Mouse (Mus musculus) embryonic facial prominence, embryonic 11.5 days (tissue): ENCODE data around the gene Dock8. TPM values are rescaled to one million over a fixed set of nuclear protein-coding genes. Genes with fewer than 3 reads are reported as not detected.

Experiments used
- ATAC-seq: fragments of 200-750 bp; cut with Nextera tagmentation; replicated peaks from 2 replicates; pipeline ENCODE4 v1.8.0; 2017; ENCODE audit warnings: low read depth; ENCODE audit not compliant: insufficient number of reproducible peaks, low FRiP score, low TSS enrichment
- DNase-seq: peaks from one replicate; pipeline ENCODE4 v3.0.0-alpha.2; 2015; ENCODE audit warnings: low spot score
- H3K27ac ChIP-seq: fragments of 300-500 bp; sonication (generic); replicated peaks from 2 replicates; pipeline ENCODE4 v1.5.1; 2014; ENCODE audit warnings: mild to moderate bottlenecking, low read depth, low read length, control low read depth
- H3K27me3 ChIP-seq: fragments of 300-500 bp; sonication (generic); 2 replicates; pipeline ENCODE4 v1.6.1; 2014; ENCODE audit warnings: mild to moderate bottlenecking, low read length, moderate library complexity, mixed read lengths; ENCODE audit not compliant: control insufficient read depth, insufficient read depth
- H3K36me3 ChIP-seq: fragments of 300-500 bp; sonication (generic); replicated peaks from 2 replicates; pipeline ENCODE4 v1.6.1; 2014; ENCODE audit warnings: low read depth, mild to moderate bottlenecking, low read length, moderate library complexity, mixed read lengths; ENCODE audit not compliant: control insufficient read depth, insufficient read depth
- H3K4me1 ChIP-seq: fragments of 300-500 bp; sonication (generic); 2 replicates; pipeline ENCODE4 v1.6.1; 2014; ENCODE audit warnings: low read length, mixed read lengths; ENCODE audit not compliant: control insufficient read depth, insufficient read depth
- H3K4me2 ChIP-seq: fragments of 300-500 bp; sonication (generic); 2 replicates; pipeline ENCODE4 v1.6.1; 2014; ENCODE audit warnings: low read depth, mild to moderate bottlenecking, control low read depth, low read length, moderate library complexity
- H3K4me3 ChIP-seq: fragments of 300-500 bp; sonication (generic); 2 replicates; pipeline ENCODE4 v1.5.1; 2014; ENCODE audit warnings: low read depth, low read length, control low read depth
- H3K9ac ChIP-seq: fragments of 300-500 bp; sonication (generic); replicated peaks from 2 replicates; pipeline ENCODE4 v1.6.1; 2014; ENCODE audit warnings: mild to moderate bottlenecking, control low read depth, low read length
- H3K9me3 ChIP-seq: fragments of 300-500 bp; sonication (generic); replicated peaks from 2 replicates; pipeline ENCODE4 v1.6.1; 2016; ENCODE audit warnings: mild to moderate bottlenecking, low read length, inconsistent platforms, mixed read lengths; ENCODE audit not compliant: control insufficient read depth
- WGBS: fragments of 180-500 bp; shearing (Covaris S2); extraction: QIAGEN DNeasy Blood & Tissue Kit; methylation state at CpG from one replicate; pipeline ENCODE4 v1.1.7; 2014; 5-methylcytosine and 5-hydroxymethylcytosine counted together
- polyA plus RNA-seq: library from polyadenylated mRNA; unstranded; fragments of >200 nt; fragmentation: Nextera tagmentation; extraction: Ambion mirVana; gene quantifications from 2 replicates; pipeline ENCODE4 v1.2.1, GENCODE M21; 2014

The Dock8 gene
- polyA plus RNA-seq, 1 experiment from 2014 or later, result 2.1 TPM

DNA sequence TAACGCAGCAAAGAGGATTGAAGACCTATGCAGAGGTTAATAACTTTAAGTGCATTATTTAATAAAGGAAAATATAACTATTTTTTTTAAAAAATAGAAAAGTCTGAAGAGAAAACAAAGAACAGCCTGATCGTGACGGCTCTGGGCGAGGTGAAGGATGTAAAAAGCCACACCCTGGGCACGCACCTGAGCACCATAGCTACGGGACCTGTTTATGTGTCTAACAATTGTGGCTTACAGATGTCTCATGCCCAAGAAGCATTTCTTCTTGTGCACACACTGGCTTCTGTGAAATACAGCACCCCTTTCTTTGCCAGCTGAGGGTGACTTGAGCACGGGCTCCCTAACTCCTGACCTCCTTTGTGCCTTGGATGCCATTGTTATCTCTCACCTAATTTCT is 56.2 kb downstream of the Dock8 start:
- Histone ChIP-seq H3K36me3 (no peaks in the 10 kb centered on the region), H3K9me3 (no peaks in the 10 kb centered on the region), H3K4me2 (no peak overlapping the region), H3K27ac (no peak overlapping the region), H3K4me3 (no peak overlapping the region), H3K4me1 (no peaks in the 10 kb centered on the region), H3K27me3 (no peaks in the 10 kb centered on the region), H3K9ac (no peak overlapping the region)
- 90% methylated on average over 7 of the region's 7 CpGs for WGBS
- ATAC-seq, result no peak
- no peak for DNase-seq

DNA sequence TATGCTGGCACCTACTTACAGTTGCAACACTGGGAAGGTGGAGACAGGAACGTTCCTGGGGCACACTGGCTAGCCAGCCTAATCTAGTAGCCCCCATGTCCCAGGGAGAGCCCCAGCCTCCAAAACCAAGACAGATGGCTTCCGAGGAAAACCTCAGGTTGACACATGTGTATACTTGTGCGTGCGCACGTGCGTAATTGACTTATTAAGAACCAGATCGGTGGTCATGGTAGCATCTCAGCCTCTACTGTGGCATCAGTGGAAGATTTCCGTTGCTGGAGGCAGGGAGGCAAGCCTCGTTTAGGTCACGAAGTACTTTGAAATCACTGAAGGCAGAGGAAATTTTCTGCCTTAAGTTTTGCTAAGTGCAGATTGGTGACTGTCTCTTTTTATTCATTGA is 56.9 kb downstream of the Dock8 start:
- H3K4me1 ChIP-seq, result no peaks in the 10 kb centered on the region
- 87% methylated on average over 10 of the region's 10 CpGs for WGBS
- DNase-seq (no peak), ATAC-seq (no peak)
- no peaks in the 10 kb centered on the region for H3K27me3 ChIP-seq
- H3K9ac ChIP-seq, result no peak overlapping the region
- no peaks in the 10 kb centered on the region for H3K36me3 ChIP-seq
- H3K4me2 ChIP-seq, result no peak overlapping the region
- H3K9me3 ChIP-seq, result no peaks in the 10 kb centered on the region
- no peak overlapping the region for H3K27ac ChIP-seq
- H3K4me3 ChIP-seq, result no peak overlapping the region

DNA sequence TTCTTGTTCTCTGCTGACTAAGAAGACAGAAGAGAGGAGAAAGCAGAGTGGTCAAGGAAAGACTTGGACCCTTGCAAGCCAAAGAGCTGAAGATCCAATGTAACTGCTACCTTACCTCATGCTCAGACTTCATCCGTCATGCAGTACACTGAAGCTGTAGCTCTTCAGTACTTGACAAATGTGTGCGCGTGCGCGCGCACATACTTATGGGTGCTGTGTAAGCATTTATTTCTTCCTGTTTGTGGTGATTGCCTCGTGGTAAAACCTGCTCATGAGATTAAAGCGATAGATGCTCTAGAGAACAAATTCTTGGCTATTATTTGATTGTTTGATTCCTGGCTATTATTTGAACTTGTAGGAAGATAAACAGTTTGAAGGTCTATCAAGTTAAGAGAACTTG is 58.5 kb downstream of the Dock8 start:
- no peak overlapping the region for H3K9ac ChIP-seq
- H3K27ac ChIP-seq, result no peak overlapping the region
- no peaks in the 10 kb centered on the region for H3K4me1 ChIP-seq
- no peaks in the 10 kb centered on the region for H3K9me3 ChIP-seq
- 90% methylated on average over 8 of the region's 8 CpGs for WGBS
- H3K36me3 ChIP-seq, result no peaks in the 10 kb centered on the region
- H3K4me3 ChIP-seq, result no peak overlapping the region
- no peak for DNase-seq
- no peaks in the 10 kb centered on the region for H3K27me3 ChIP-seq
- no peak for ATAC-seq
- no peak overlapping the region for H3K4me2 ChIP-seq

DNA sequence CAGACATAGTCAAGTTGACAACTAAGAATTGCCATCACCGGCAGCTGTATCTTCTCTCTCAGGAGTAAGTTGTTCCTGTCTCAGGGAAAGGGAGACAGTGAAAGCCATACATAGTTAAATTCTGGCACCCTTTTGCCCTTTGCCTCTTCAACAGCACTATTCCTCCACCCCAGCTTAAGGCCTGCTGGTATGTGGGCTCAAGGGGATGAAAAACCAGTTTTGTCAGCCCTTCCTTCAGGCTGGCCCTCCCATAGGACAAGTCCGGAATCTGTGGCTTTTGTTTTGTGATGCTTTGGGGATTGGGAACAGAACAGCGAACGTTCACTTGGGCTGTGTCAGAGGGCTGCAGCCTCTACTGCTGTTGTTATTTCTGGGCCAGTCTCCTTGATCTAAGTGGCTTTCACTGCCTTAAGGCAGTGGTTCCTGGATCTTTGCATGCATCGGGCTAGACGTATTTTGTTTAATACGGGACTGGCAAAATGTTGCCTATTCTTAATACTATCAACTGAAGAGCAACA is 60.6 kb downstream of the Dock8 start:
- no peaks in the 10 kb centered on the region for H3K27me3 ChIP-seq
- no peak for ATAC-seq
- H3K27ac ChIP-seq, result no peak overlapping the region
- no peaks in the 10 kb centered on the region for H3K4me1 ChIP-seq
- DNase-seq, result no peak
- no peaks in the 10 kb centered on the region for H3K36me3 ChIP-seq
- no peak overlapping the region for H3K4me3 ChIP-seq
- WGBS, result 40% methylated on average over 7 of the region's 7 CpGs
- H3K4me2 ChIP-seq, result no peak overlapping the region
- no peaks in the 10 kb centered on the region for H3K9me3 ChIP-seq
- no peak overlapping the region for H3K9ac ChIP-seq

DNA sequence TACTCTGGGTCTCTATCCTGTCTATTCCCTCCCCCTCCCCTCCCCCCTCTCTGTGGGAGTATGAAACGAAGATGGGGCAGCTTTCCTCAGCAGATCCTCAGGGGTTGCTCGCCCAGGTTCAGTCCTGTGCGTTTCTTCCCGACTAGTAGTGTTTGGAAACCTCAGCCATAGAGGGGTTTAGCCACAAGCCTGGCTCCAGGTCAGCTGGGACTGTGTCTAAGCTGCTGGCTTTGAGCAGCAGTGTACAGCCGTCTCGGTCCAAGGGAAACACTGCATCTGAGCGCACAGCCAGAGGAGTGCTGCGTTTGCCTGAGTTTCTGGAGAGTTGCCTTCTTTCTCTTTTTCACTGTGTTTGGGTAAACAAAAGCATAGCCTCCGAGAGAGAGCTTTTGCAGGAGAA is 61.0 kb downstream of the Dock8 start:
- WGBS, result 12% methylated on average over 9 of the region's 9 CpGs

DNA sequence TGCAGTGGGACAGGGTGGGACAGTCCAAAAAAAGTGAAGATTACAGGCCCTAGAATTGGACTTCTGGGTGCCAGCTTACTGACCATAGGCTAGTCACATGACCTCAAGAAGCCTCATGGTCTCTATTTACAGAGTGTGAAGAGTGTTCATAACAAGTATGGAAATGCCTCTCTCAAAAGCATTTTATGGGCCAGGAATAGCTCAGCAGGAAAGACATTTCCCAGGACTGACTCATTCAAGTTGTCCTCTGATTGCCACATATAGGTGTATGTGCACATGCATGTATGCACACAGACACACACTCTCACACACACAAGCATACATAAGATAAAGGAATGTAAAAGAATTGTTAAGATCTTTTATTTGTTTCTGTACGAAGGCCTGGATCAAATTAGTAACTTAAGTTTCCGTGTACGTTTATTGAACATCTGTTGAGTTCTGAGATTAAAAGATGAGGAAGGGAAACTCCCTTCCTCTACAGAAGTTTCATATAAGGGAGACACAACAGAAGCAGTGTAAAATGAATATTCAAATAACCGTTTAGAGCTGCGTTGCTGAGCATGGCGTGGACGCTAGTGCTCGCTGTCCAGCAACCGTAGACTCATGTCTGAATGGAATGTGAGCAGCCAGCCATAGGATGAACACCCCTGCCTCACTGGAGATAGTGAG is 63.0 kb downstream of the Dock8 start:
- H3K4me1 ChIP-seq, result no peaks in the 10 kb centered on the region
- no peaks in the 10 kb centered on the region for H3K36me3 ChIP-seq
- no peak overlapping the region for H3K4me3 ChIP-seq
- H3K27me3 ChIP-seq, result no peaks in the 10 kb centered on the region
- 91% methylated on average over 9 of the region's 9 CpGs for WGBS
- no peak overlapping the region for H3K9ac ChIP-seq
- ATAC-seq, result no peak
- no peak for DNase-seq
- no peak overlapping the region for H3K27ac ChIP-seq
- no peaks in the 10 kb centered on the region for H3K9me3 ChIP-seq
- H3K4me2 ChIP-seq, result no peak overlapping the region

More for the DNA sequence above, 61.0 kb downstream of the Dock8 start:
- H3K9me3 ChIP-seq, result no peaks in the 10 kb centered on the region
- H3K27ac ChIP-seq, result peak overlapping the region; percentile 52; the same call in 1 of the 2 replicates
- H3K4me1 ChIP-seq, result no peaks in the 10 kb centered on the region
- DNase-seq, result peak; percentile 25
- no peak overlapping the region for H3K9ac ChIP-seq
- peak overlapping the region; percentile 10 for H3K4me2 ChIP-seq
- no peaks in the 10 kb centered on the region for H3K36me3 ChIP-seq
- ATAC-seq, result peak; percentile 62; the same call in 1 of the 2 replicates
- no peak overlapping the region for H3K4me3 ChIP-seq
- no peaks in the 10 kb centered on the region for H3K27me3 ChIP-seq

DNA sequence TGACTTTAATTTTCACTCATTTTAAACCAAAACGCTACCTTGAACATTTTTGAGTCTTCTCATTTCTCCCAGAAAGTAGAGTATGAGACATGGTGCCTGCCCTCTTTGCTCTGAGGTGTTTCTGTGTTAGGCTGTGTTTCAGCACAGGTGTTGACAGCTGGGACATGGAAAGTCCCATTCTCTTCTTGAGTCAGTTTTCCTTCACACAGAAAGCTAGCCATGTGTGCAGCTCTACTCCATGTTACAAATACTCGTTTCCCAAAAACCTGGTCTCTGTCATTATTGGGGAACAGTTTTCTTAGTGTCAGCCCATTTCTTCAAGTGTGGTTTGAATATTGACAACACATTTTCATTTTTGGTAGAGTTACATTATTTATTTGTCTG is 63.5 kb downstream of the Dock8 start:
- Histone ChIP-seq H3K4me1 (no peaks in the 10 kb centered on the region), H3K9ac (no peak overlapping the region), H3K27ac (no peak overlapping the region), H3K9me3 (no peaks in the 10 kb centered on the region), H3K4me3 (no peak overlapping the region), H3K27me3 (no peaks in the 10 kb centered on the region), H3K36me3 (no peaks in the 10 kb centered on the region), H3K4me2 (no peak overlapping the region)
- DNase-seq (no peak), ATAC-seq (no peak)
- WGBS, result 72% methylated on average over 2 of the region's 2 CpGs

DNA sequence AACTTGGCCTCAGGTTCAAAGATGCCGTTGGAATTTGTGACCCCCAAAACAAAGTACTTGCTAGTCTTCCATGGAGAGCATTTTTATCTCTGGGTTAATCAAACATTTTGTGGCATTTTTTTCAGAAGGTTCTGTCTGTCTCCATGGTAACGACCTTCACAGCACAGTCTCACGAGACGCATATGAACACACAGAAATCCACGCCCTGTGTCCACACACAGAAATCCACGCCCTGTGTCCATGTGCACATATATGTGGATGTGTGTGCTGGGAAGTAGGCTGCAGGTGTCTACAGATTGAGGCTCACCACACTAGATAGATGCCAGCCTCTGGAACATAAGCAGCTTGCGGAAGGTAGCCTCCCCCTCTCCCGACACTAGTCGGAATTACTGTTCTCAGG is 66.9 kb downstream of the Dock8 start:
- Histone ChIP-seq H3K9ac (no peak overlapping the region), H3K4me1 (no peaks in the 10 kb centered on the region), H3K9me3 (no peaks in the 10 kb centered on the region), H3K4me3 (no peak overlapping the region), H3K27me3 (no peaks in the 10 kb centered on the region), H3K36me3 (no peaks in the 10 kb centered on the region), H3K27ac (no peak overlapping the region), H3K4me2 (no peak overlapping the region)
- DNase-seq (peak; percentile 5), ATAC-seq (no peak)
- 85% methylated on average over 9 of the region's 9 CpGs for WGBS
